Mouse (Mus musculus) embryonic fibroblast, embryonic 13.5 days (primary cell): Measurements from ENCODE around the gene Trp73.

Experiments
- CTCF ChIP-seq: IDR thresholded peaks from 2 replicates; pipeline ENCODE4 v1.5.1; 2011; ENCODE audit warnings: mild to moderate bottlenecking, control low read depth, low read length, moderate library complexity, borderline replicate concordance; ENCODE audit not compliant: insufficient read depth
- POLR2A ChIP-seq: IDR thresholded peaks from 2 replicates; pipeline ENCODE4 v1.6.1; 2011; ENCODE audit warnings: low read depth, mild to moderate bottlenecking, control low read depth, low read length, moderate library complexity

GRCm38 (mm10) chr4:154099361-154099760 is 40.6 kb downstream of the Trp73 start:
- TF ChIP-seq POLR2A (no peak), CTCF (no peak)
